Mouse (Mus musculus) urinary bladder, postnatal 25 days (tissue): ENCODE measurements around the gene Auts2.

Source experiments
- DNase-seq: peaks from one replicate; pipeline ENCODE4 v3.0.0; 2022; ENCODE audit warnings: low spot score

The Auts2 gene

DNA sequence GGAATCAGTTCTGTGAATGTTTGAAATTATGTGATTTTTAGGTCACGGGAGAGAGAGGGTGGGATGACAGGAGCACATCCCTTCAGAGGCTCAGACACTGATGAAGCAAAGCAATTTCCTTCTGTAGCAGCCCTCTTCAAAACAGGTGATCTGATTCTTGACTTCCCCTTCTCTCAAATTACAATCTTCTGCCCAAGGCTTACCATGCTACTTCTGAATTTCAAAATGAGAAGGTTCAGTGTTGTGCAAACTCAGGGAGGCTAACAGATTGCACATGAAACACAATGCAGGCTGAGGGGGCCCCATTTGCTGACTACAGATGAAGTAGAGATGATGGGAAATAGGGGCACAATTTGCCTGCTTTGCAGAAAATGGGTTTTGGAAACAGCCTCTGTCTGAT, 278.1 kb downstream of the Auts2 start:
- no peak for DNase-seq

- DNase-seq = no peak
Observed at GRCm38 (mm10) chr5:132261750-132262149, 281.4 kb downstream of the Auts2 start.

- no peak for DNase-seq
Observed at GRCm38 (mm10) chr5:132258882-132259281, 284.3 kb downstream of the Auts2 start.

- DNase-seq = no peak
Observed at GRCm38 (mm10) chr5:132255579-132255978, 287.6 kb downstream of the Auts2 start.

- DNase-seq = no peak
Observed at GRCm38 (mm10) chr5:132249523-132249922, 293.6 kb downstream of the Auts2 start.

- DNase-seq = no peak
Observed at GRCm38 (mm10) chr5:132248069-132248468, 295.1 kb downstream of the Auts2 start.

DNA sequence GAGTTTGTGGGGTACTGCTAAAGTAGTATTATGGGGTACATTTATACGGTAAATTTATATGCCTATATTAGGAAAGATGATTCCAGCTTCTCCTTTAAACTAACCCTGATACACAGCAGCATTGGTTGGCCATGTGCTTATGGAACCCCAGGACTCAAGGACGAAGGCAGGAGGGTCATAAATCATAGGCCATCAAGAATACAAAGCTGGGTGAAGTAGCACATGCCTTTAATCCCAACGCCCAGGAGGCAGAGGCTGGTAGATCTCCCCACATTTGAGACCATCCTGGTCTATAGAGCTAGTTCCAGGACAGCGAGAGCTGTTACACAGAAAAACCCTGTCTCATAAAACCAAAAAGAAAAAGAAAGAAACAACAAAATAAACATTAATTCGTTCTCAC, 307.7 kb downstream of the Auts2 start:
- no peak for DNase-seq

DNA sequence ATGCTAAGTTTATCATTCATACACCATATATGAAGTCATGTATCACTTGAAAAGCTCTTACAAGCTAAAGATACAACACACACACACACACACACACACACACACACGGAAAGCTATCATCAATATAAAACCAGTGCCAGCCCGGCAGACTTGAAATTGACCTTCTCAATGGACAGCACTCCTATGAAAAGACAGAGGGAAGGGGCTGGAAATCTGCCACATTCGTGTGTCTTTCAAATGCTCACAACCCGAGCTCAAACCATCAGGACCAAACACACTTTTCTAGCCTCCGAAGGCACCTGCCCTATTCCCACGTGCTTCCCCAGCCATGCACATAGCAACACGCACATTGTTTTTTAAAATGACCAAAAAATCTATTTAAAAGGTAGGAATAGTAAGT, 308.7 kb downstream of the Auts2 start:
- DNase-seq = no peak

GRCm38 (mm10) chr5:132231280-132232047, 311.7 kb downstream of the Auts2 start:
- DNase-seq = peak; percentile 26

GRCm38 (mm10) chr5:132229644-132230357, 313.3 kb downstream of the Auts2 start:
- no peak for DNase-seq

DNA sequence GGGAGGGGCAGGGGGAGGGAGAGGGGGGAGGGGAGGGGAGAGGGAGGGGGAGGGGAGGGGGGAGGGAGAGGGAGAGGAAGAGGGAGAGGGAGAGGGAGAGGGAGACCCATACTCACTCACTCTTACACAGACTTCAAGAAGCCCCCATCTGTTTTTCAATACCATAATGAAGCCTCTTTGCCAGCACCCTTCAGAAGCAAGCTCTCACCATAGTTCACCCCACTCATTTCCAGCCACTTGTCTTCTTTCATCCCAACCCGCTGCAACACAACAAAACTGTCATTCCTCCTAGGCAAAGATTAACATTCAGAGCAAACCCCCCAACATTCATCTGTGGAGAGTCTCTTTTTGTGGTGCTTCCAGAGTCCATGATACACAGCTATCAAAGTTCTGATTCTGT, 314.1 kb downstream of the Auts2 start:
- no peak for DNase-seq

GRCm38 (mm10) chr5:132220376-132220930, 322.7 kb downstream of the Auts2 start:
- no peak for DNase-seq

DNA sequence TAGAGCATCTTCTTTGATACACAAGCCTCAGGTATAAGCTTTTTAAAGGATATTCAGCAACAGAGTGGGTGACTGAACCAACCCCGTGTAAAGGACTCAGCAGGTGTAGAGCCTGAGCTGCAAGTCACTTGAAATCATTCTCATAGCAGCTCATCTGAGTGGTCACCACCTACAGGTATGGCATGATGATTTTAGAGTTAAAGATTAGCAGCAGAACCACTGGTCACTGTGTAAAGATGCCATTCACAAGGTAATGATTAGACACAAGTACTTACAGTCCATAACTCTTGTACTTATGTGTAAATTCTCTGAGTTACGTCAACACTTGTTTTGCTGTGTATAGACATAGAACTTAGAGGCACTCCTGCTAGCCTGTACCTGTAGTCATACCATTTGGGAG, 327.0 kb downstream of the Auts2 start:
- no peak for DNase-seq

DNA sequence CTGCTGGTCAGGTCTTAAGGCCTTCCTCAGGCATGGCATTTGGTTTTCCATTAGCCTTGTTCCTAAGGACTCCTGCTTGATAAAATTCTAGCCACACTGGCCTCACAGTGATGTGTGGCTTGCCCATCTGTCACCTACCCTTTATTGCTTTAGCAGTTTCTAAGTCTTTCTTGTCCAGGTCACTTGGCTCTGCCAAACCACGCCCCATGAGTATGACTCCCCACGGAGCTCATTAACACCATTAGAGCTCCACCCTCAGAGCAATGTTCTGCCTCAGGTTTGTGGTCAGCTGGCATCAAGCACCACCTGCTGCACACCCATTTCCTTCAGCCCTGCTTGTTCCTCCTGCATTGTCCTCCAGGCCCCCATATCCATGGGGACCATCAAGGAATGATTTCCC, 330.7 kb downstream of the Auts2 start:
- no peak for DNase-seq

- no peak for DNase-seq
Observed at GRCm38 (mm10) chr5:132209694-132210093, 333.4 kb downstream of the Auts2 start.

- DNase-seq = no peak
Observed at GRCm38 (mm10) chr5:132206220-132206619, 336.9 kb downstream of the Auts2 start.

- no peak for DNase-seq
Observed at GRCm38 (mm10) chr5:132203846-132204245, 339.3 kb downstream of the Auts2 start.

DNA sequence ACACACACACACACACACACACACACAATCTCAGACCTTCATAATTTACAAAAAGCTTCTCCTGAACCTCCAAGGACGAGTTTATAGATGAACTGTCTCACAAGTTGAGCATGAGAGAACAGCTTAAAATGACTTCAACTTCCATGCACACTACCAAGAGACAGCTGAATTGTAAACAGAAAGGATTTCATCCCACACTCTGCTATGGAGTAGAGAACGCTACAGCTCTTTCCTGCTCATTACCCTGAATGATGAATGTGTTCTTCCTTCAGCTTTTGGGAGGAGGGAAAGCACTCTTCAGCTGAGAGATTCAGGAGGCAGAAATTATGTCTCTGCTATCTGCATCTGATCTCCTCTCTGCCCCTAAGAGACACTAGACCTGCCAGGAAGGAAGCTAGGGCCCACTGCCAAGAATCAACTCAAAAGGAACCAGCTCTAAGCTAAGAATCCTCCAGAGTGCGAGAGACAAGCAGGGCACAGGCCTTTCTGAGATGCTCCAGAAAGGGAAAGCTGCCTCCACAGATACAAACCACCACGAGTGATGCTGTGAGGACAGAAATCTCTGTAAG, 342.0 kb downstream of the Auts2 start:
- no peak for DNase-seq

- no peak for DNase-seq
Observed at GRCm38 (mm10) chr5:132200595-132200994, 342.5 kb downstream of the Auts2 start.

DNA sequence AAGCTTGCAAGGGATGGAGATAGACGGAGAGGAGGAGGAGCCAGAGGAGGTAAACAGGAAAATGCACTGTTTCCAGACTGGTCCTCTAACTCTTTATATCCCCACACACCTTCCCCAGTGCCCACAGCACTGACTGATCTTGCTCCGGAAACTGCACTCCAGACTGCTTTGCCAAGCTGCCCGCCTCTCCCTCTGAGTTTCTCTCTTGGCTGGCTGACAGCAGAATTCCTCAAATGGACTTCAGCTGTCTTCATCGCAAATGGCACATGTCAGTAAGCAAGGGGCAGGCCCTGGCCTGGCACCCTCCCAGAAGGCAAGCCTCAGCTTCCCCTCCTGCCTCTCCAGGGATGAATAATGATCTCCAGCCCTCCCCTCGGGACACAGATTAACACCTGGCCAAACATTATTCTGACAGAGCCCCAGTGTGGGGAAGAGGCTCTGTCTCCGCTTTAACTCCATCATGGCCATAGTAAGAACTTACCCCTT, 348.1 kb downstream of the Auts2 start:
- DNase-seq = no peak

GRCm38 (mm10) chr5:132190190-132190589, 353.0 kb downstream of the Auts2 start:
- DNase-seq = no peak

- DNase-seq = no peak
Observed at GRCm38 (mm10) chr5:132186659-132187058, 356.5 kb downstream of the Auts2 start.

- no peak for DNase-seq
Observed at GRCm38 (mm10) chr5:132186221-132186620, 356.9 kb downstream of the Auts2 start.
